Mouse (Mus musculus) heart, postnatal 0 days (tissue): ENCODE results near the gene Dcaf8.
A peak's percentile ranks its signal among the peaks of the same experiment; 100 is the strongest.

Source experiments
- CTCF ChIP-seq: IDR thresholded peaks from 2 replicates; pipeline ENCODE4 v1.5.1; 2016; ENCODE audit warnings: antibody characterized with exemption, control low read depth, low read depth
- EP300 ChIP-seq: IDR thresholded peaks from 2 replicates; pipeline ENCODE4 v1.6.1; 2016; ENCODE audit warnings: antibody characterized with exemption, low read depth

- TF ChIP-seq CTCF (peak; percentile 4; the same call in 1 of the 2 replicates), EP300 (no peak)
Measured at GRCm38 (mm10) chr1:172105101-172105500, 42.8 kb upstream of the Dcaf8 start.
